Mouse (Mus musculus) adrenal gland (tissue): ENCODE data around the gene Uaca.

Experiments used
- intact Hi-C: fragments of 180-260 bp; cut with DNase I; formaldehyde crosslinking; loops from one replicate; pipeline ENCODE4 v1.15.1; 2025

Gene Uaca

GRCm38 (mm10) chr9:60787517-60788110, 6.7 kb upstream of the Uaca start:
- intact Hi-C loops, result no loop called here

GRCm38 (mm10) chr9:60790282-60790681, 4.1 kb upstream of the Uaca start:
- intact Hi-C loops, result no loop called here

- intact Hi-C loops, result no loop called here
Measured at GRCm38 (mm10) chr9:60794841-60795351, 554 bp downstream of the Uaca start.

- intact Hi-C loops, result no loop called here
Measured at GRCm38 (mm10) chr9:60796076-60796475, 1.7 kb downstream of the Uaca start.

- intact Hi-C loops, result no loop called here
Measured at GRCm38 (mm10) chr9:60797126-60797525, 2.8 kb downstream of the Uaca start.

- intact Hi-C loops, result no loop called here
Measured at GRCm38 (mm10) chr9:60799061-60799460, 4.7 kb downstream of the Uaca start.

- intact Hi-C loops, result no loop called here
Measured at GRCm38 (mm10) chr9:60800663-60801382, 6.5 kb downstream of the Uaca start.

GRCm38 (mm10) chr9:60801746-60802145, 7.4 kb downstream of the Uaca start:
- intact Hi-C loops, result no loop called here

- intact Hi-C loops, result no loop called here
Measured at GRCm38 (mm10) chr9:60802341-60802740, 8.0 kb downstream of the Uaca start.

- intact Hi-C loops, result no loop called here
Measured at GRCm38 (mm10) chr9:60806021-60806420, 11.7 kb downstream of the Uaca start.

GRCm38 (mm10) chr9:60807996-60808395, 13.7 kb downstream of the Uaca start:
- intact Hi-C loops, result no loop called here

- intact Hi-C loops, result no loop called here
Measured at GRCm38 (mm10) chr9:60813139-60813880, 19.0 kb downstream of the Uaca start.

GRCm38 (mm10) chr9:60815502-60815901, 21.2 kb downstream of the Uaca start:
- intact Hi-C loops, result loop anchor here (5.0 kb wide), 1 partner anchor 58 kb away; no protein-coding TSS in a partner anchor

GRCm38 (mm10) chr9:60817585-60817984, 23.2 kb downstream of the Uaca start:
- intact Hi-C loops, result loop anchor here (5.0 kb wide), 1 partner anchor 60 kb away; no protein-coding TSS in a partner anchor

- intact Hi-C loops, result loop anchor here (5.0 kb wide), 1 partner anchor 61 kb away; no protein-coding TSS in a partner anchor
Measured at GRCm38 (mm10) chr9:60818582-60818981, 24.2 kb downstream of the Uaca start.

- intact Hi-C loops, result loop anchor here (1.0 to 5.0 kb wide), 2 partner anchors 39 to 62 kb away; no protein-coding TSS in a partner anchor
Measured at GRCm38 (mm10) chr9:60819340-60819739, 25.0 kb downstream of the Uaca start.

- intact Hi-C loops, result no loop called here
Measured at GRCm38 (mm10) chr9:60821501-60821900, 27.2 kb downstream of the Uaca start.

GRCm38 (mm10) chr9:60822681-60823080, 28.3 kb downstream of the Uaca start:
- intact Hi-C loops, result no loop called here

- intact Hi-C loops, result no loop called here
Measured at GRCm38 (mm10) chr9:60825506-60825905, 31.2 kb downstream of the Uaca start.

GRCm38 (mm10) chr9:60826759-60827158, 32.4 kb downstream of the Uaca start:
- intact Hi-C loops, result no loop called here

GRCm38 (mm10) chr9:60828196-60828595, 33.9 kb downstream of the Uaca start:
- intact Hi-C loops, result no loop called here

GRCm38 (mm10) chr9:60829610-60830009, 35.3 kb downstream of the Uaca start:
- intact Hi-C loops, result no loop called here
